Mouse (Mus musculus) limb, embryonic 11.5 days (tissue): ENCODE results near the gene Acoxl. TPM values are rescaled to one million over a fixed set of nuclear protein-coding genes. Genes with fewer than 3 reads are reported as not detected.

Source experiments
- ATAC-seq: fragments of 200-750 bp; cut with Nextera tagmentation; 2 replicates; pipeline ENCODE4 v1.8.0; 2017; ENCODE audit warnings: low read depth; ENCODE audit not compliant: insufficient number of reproducible peaks, low FRiP score, low TSS enrichment
- DNase-seq: peaks from one replicate; pipeline ENCODE4 v3.0.0-alpha.2; 2015; ENCODE audit warnings: low spot score
- H3K27ac ChIP-seq: fragments of 300-500 bp; sonication (generic); replicated peaks from 2 replicates; pipeline ENCODE4 v1.5.1; 2014; ENCODE audit warnings: low read depth, mild to moderate bottlenecking, low read length
- H3K27me3 ChIP-seq: fragments of 300-500 bp; sonication (generic); 2 replicates; pipeline ENCODE4 v1.6.1; 2014; ENCODE audit warnings: mild to moderate bottlenecking, low read length, mixed read lengths; ENCODE audit not compliant: control insufficient read depth, insufficient read depth
- H3K36me3 ChIP-seq: fragments of 300-500 bp; sonication (generic); 2 replicates; pipeline ENCODE4 v1.6.1; 2014; ENCODE audit warnings: mild to moderate bottlenecking, low read length, moderate library complexity, mixed read lengths; ENCODE audit not compliant: control insufficient read depth, insufficient read depth
- H3K4me1 ChIP-seq: fragments of 300-500 bp; sonication (generic); 2 replicates; pipeline ENCODE4 v1.6.1; 2014; ENCODE audit warnings: low read length, mixed read lengths; ENCODE audit not compliant: control insufficient read depth, insufficient read depth
- H3K4me2 ChIP-seq: fragments of 300-500 bp; sonication (generic); 2 replicates; pipeline ENCODE4 v1.6.1; 2014; ENCODE audit warnings: low read depth, mild to moderate bottlenecking, moderate library complexity; ENCODE audit not compliant: severe bottlenecking
- H3K4me3 ChIP-seq: fragments of 300-500 bp; sonication (generic); 2 replicates; pipeline ENCODE4 v1.5.1; 2014; ENCODE audit warnings: low read depth, low read length
- H3K9ac ChIP-seq: fragments of 300-500 bp; sonication (generic); 2 replicates; pipeline ENCODE4 v1.6.1; 2014; ENCODE audit warnings: mild to moderate bottlenecking, low read length
- H3K9me3 ChIP-seq: fragments of 300-500 bp; sonication (generic); 2 replicates; pipeline ENCODE4 v1.6.1; 2016; ENCODE audit warnings: low read length; ENCODE audit not compliant: control insufficient read depth
- WGBS: fragments of 180-500 bp; shearing (Covaris S2); extraction: QIAGEN DNeasy Blood & Tissue Kit; methylation state at CpG from one replicate; pipeline ENCODE4 v1.1.7; 2014; 5-methylcytosine and 5-hydroxymethylcytosine counted together
- polyA plus RNA-seq: library from polyadenylated mRNA; unstranded; fragments of >200 nt; fragmentation: Nextera tagmentation; extraction: Ambion mirVana; gene quantifications from 2 replicates; pipeline ENCODE4 v1.2.1, GENCODE M21; 2014

Acoxl gene
- polyA plus RNA-seq, 1 experiment from 2014 or later, result 0.31 TPM

- H3K4me2 ChIP-seq, result no peak overlapping the region
- H3K36me3 ChIP-seq, result no peaks in the 10 kb centered on the region
- DNase-seq (no peak), ATAC-seq (no peak)
- H3K9me3 ChIP-seq, result no peaks in the 10 kb centered on the region
- WGBS, result 86% methylated on average over 4 of the region's 4 CpGs
- no peaks in the 10 kb centered on the region for H3K27me3 ChIP-seq
- no peak overlapping the region for H3K4me3 ChIP-seq
- no peak overlapping the region for H3K9ac ChIP-seq
- no peaks in the 10 kb centered on the region for H3K4me1 ChIP-seq
- no peak overlapping the region for H3K27ac ChIP-seq
Measured at GRCm38 (mm10) chr2:127983301-127983700, 144.6 kb downstream of the Acoxl start.

- Histone ChIP-seq H3K27ac (no peak overlapping the region), H3K9me3 (no peaks in the 10 kb centered on the region), H3K9ac (no peak overlapping the region), H3K4me1 (no peaks in the 10 kb centered on the region), H3K36me3 (no peaks in the 10 kb centered on the region), H3K27me3 (no peaks in the 10 kb centered on the region), H3K4me3 (no peak overlapping the region), H3K4me2 (no peak overlapping the region)
- 94% methylated on average over 1 of the region's 1 CpGs for WGBS
- no peak for ATAC-seq
- DNase-seq, result no peak
Measured at GRCm38 (mm10) chr2:127983981-127984380, 145.3 kb downstream of the Acoxl start.

GRCm38 (mm10) chr2:127987706-127988105, 149.0 kb downstream of the Acoxl start:
- Histone ChIP-seq H3K4me1 (no peaks in the 10 kb centered on the region), H3K9ac (no peak overlapping the region), H3K4me3 (no peak overlapping the region), H3K9me3 (no peaks in the 10 kb centered on the region), H3K36me3 (no peaks in the 10 kb centered on the region), H3K27ac (no peak overlapping the region), H3K4me2 (no peak overlapping the region), H3K27me3 (no peaks in the 10 kb centered on the region)
- 43% methylated on average over 4 of the region's 4 CpGs for WGBS
- DNase-seq (peak; percentile 20), ATAC-seq (no peak)

GRCm38 (mm10) chr2:127990856-127991479, 152.3 kb downstream of the Acoxl start:
- H3K4me3 ChIP-seq, result no peak overlapping the region
- H3K27me3 ChIP-seq, result no peaks in the 10 kb centered on the region
- no peak overlapping the region for H3K4me2 ChIP-seq
- H3K9ac ChIP-seq, result no peak overlapping the region
- H3K36me3 ChIP-seq, result no peaks in the 10 kb centered on the region
- 69% methylated on average over 6 of the region's 6 CpGs for WGBS
- H3K4me1 ChIP-seq, result no peaks in the 10 kb centered on the region
- DNase-seq (peak; percentile 19), ATAC-seq (no peak)
- H3K9me3 ChIP-seq, result no peaks in the 10 kb centered on the region
- H3K27ac ChIP-seq, result no peak overlapping the region

- ATAC-seq (no peak), DNase-seq (peak; percentile 12)
- no peak overlapping the region for H3K9ac ChIP-seq
- H3K36me3 ChIP-seq, result no peaks in the 10 kb centered on the region
- no peaks in the 10 kb centered on the region for H3K9me3 ChIP-seq
- H3K27me3 ChIP-seq, result no peaks in the 10 kb centered on the region
- no peak overlapping the region for H3K4me2 ChIP-seq
- 85% methylated on average over 1 of the region's 1 CpGs for WGBS
- no peak overlapping the region for H3K4me3 ChIP-seq
- H3K4me1 ChIP-seq, result no peaks in the 10 kb centered on the region
- H3K27ac ChIP-seq, result no peak overlapping the region
Measured at GRCm38 (mm10) chr2:127991656-127992055, 153.0 kb downstream of the Acoxl start.

- Histone ChIP-seq H3K9ac (no peak overlapping the region), H3K36me3 (no peaks in the 10 kb centered on the region), H3K4me3 (no peak overlapping the region), H3K4me2 (no peak overlapping the region), H3K27ac (no peak overlapping the region), H3K9me3 (no peaks in the 10 kb centered on the region), H3K4me1 (no peaks in the 10 kb centered on the region), H3K27me3 (no peaks in the 10 kb centered on the region)
- ATAC-seq (no peak), DNase-seq (no peak)
- 86% methylated on average over 17 of the region's 17 CpGs for WGBS
Measured at GRCm38 (mm10) chr2:128008662-128009423, 170.2 kb downstream of the Acoxl start.

- ATAC-seq, result no peak
- no peaks in the 10 kb centered on the region for H3K27me3 ChIP-seq
- WGBS, result 69% methylated on average over 2 of the region's 2 CpGs
Measured at GRCm38 (mm10) chr2:128014613-128015012, 175.9 kb downstream of the Acoxl start.

GRCm38 (mm10) chr2:128015602-128016001, 176.9 kb downstream of the Acoxl start:
- no peak overlapping the region for H3K4me3 ChIP-seq
- WGBS, result 85% methylated on average over 8 of the region's 8 CpGs

More at GRCm38 (mm10) chr2:128014613-128015012, 175.9 kb downstream of the Acoxl start:
- Histone ChIP-seq H3K9ac (no peak overlapping the region), H3K4me3 (no peak overlapping the region), H3K27ac (no peak overlapping the region), H3K4me2 (no peak overlapping the region), H3K9me3 (no peaks in the 10 kb centered on the region), H3K4me1 (no peaks in the 10 kb centered on the region), H3K36me3 (no peaks in the 10 kb centered on the region)
- no peak for DNase-seq

More at GRCm38 (mm10) chr2:128015602-128016001, 176.9 kb downstream of the Acoxl start:
- Histone ChIP-seq H3K27ac (no peak overlapping the region), H3K27me3 (no peaks in the 10 kb centered on the region), H3K36me3 (no peaks in the 10 kb centered on the region), H3K9ac (no peak overlapping the region), H3K4me1 (no peaks in the 10 kb centered on the region), H3K4me2 (no peak overlapping the region), H3K9me3 (no peaks in the 10 kb centered on the region)
- ATAC-seq (no peak), DNase-seq (no peak)
